ENCODE assay signal across 29 mouse cellular contexts in the genomic region with DNA sequence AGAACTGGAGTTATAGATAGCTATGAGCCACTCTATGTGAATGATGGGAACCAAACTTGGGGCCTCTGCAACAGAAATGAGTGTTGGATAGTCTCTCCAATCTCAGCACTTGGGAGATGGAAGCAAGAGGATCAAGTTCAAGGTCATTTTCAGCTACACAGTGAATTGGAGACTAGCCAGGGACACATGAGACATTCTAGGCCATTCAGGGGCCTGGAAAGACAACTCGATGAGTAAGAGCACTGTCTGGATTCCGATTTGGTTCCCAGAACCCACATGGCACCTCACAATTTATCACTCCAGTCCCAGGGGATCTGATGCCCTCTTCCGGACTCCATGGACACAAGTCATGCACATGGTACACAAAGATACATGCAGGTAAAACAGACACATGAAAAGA. TPM values are rescaled to one million over a fixed set of nuclear protein-coding genes. Genes with fewer than 3 reads are reported as not detected.
DNase-seq lines count a peak whose midpoint lies in the region; ATAC-seq lines count a peak whose summit lies in the region.
"Had no signal": no experiment of that assay in that cellular context is flagged by ENCODE, and none has a peak within 500 bp of the region (broad histone marks: within the 10 kb centered on the region; RNA-seq: fewer than 3 reads in every experiment).

No protein-coding gene starts in this region.

- H3K27me3 ChIP-seq in midbrain, embryonic 11.5 days (ENCODE audit: control insufficient read depth, insufficient read depth, low read length): no peaks in the 10 kb centered on the region
- H3K27me3 ChIP-seq in midbrain, embryonic 13.5 days: no peaks in the 10 kb centered on the region
- H3K27me3 ChIP-seq: embryonic facial prominence, embryonic 13.5 days; hindbrain, embryonic 15.5 days; midbrain, embryonic 15.5 days; neural tube, embryonic 15.5 days had no signal

- no peak overlapping the region for H3K9ac ChIP-seq in midbrain, embryonic 11.5 days (ENCODE audit: low read length)
- no peak overlapping the region for H3K9ac ChIP-seq in midbrain, embryonic 13.5 days (replicated peaks)
- H3K9ac ChIP-seq: embryonic facial prominence, embryonic 13.5 days; forebrain, postnatal 0 days; hindbrain, embryonic 15.5 days; liver, embryonic 14.5 days; midbrain, embryonic 15.5 days; neural tube, embryonic 15.5 days had no signal

- DNase-seq in adrenal gland, adult 2 months: peak; percentile 65
- no peak for DNase-seq in adrenal gland, adult 18-20 months (ENCODE audit: low spot score in 2 of 2)
- peak; percentile 41 for DNase-seq in midbrain, embryonic 11.5 days (ENCODE audit: low spot score, missing footprints)
- peak; percentile 36 for DNase-seq in adrenal gland, postnatal 14 days
- no peak for DNase-seq in right cerebral cortex, postnatal 36 days (ENCODE audit: low spot score in 2 of 2)
- DNase-seq in retina, postnatal 1 day: no peak
- DNase-seq: cerebellum, adult 18-20 months; cerebellum, postnatal 10 days; forebrain, postnatal 0 days; kidney, adult 11 months; kidney, postnatal 36 days; layer of hippocampus, postnatal 36 days; left cerebral cortex, postnatal 4 days; lung, adult 2 months; lung, postnatal 10 days; right cerebral cortex, postnatal 25 days; thymus, adult 18-20 months; thymus, postnatal 25 days had no signal

- WGBS in midbrain, embryonic 11.5 days: 97% methylated on average over 3 of the region's 3 CpGs
- 97% methylated on average over 3 of the region's 3 CpGs for WGBS in midbrain, embryonic 13.5 days

- no peak for ATAC-seq in midbrain, embryonic 11.5 days (ENCODE audit: low FRiP score)
- ATAC-seq in midbrain, embryonic 13.5 days: no peak
- ATAC-seq: forebrain, postnatal 0 days; inflammation-experienced regulatory T-cells, adult 6 months; midbrain, embryonic 15.5 days had no signal

- H3K9me3 ChIP-seq in midbrain, embryonic 11.5 days (ENCODE audit: control insufficient read depth, low read length): no peaks in the 10 kb centered on the region
- no peaks in the 10 kb centered on the region for H3K9me3 ChIP-seq in midbrain, embryonic 13.5 days
- H3K9me3 ChIP-seq: embryonic facial prominence, embryonic 13.5 days; forebrain, embryonic 10.5 days; hindbrain, embryonic 15.5 days; midbrain, embryonic 15.5 days; neural tube, embryonic 15.5 days had no signal

- no peak overlapping the region for H3K4me3 ChIP-seq in midbrain, embryonic 11.5 days (ENCODE audit: low read depth, low read length)
- no peak overlapping the region for H3K4me3 ChIP-seq in midbrain, embryonic 13.5 days (replicated peaks)
- H3K4me3 ChIP-seq: embryonic facial prominence, embryonic 13.5 days; forebrain, embryonic 10.5 days; hindbrain, embryonic 15.5 days; midbrain, embryonic 15.5 days; neural tube, embryonic 15.5 days had no signal

- no peak overlapping the region for H3K27ac ChIP-seq in midbrain, embryonic 11.5 days (ENCODE audit: low read depth, low read length)
- H3K27ac ChIP-seq in midbrain, embryonic 13.5 days: no peak overlapping the region
- H3K27ac ChIP-seq: embryonic facial prominence, embryonic 13.5 days; forebrain, embryonic 10.5 days; hindbrain, embryonic 15.5 days; liver, embryonic 14.5 days; macrophage; midbrain, embryonic 15.5 days; neural tube, embryonic 15.5 days; stomach, postnatal 0 days had no signal

- no peak overlapping the region for H3K4me2 ChIP-seq in midbrain, embryonic 11.5 days
- H3K4me2 ChIP-seq in midbrain, embryonic 13.5 days (replicated peaks): no peak overlapping the region
- H3K4me2 ChIP-seq: embryonic facial prominence, embryonic 13.5 days; heart, embryonic 11.5 days; hindbrain, embryonic 15.5 days; midbrain, embryonic 15.5 days; neural tube, embryonic 15.5 days had no signal

- no peaks in the 10 kb centered on the region; the same call in 1 of the 2 replicates for H3K36me3 ChIP-seq in midbrain, embryonic 11.5 days (ENCODE audit: control insufficient read depth, insufficient read depth, low read length)
- peaks cover 22% of the 10 kb centered on the region for H3K36me3 ChIP-seq in midbrain, embryonic 13.5 days

- H3K4me1 ChIP-seq in midbrain, embryonic 11.5 days (ENCODE audit: control insufficient read depth, insufficient read depth, low read length): no peaks in the 10 kb centered on the region
- H3K4me1 ChIP-seq in midbrain, embryonic 13.5 days (replicated peaks): no peaks in the 10 kb centered on the region
- H3K4me1 ChIP-seq: embryonic facial prominence, embryonic 13.5 days; hindbrain, embryonic 15.5 days had no signal

RNA-seq across cellular contexts. Expression of a gene that starts 8.7 kb away (rescaled TPM):
- 10 to 100 TPM; 49.4 to 73.9 TPM for total RNA-seq in adrenal gland, adult 2 months (2021)
- polyA plus RNA-seq in adrenal gland, adult 2 months (2012; rRNA removed): 1.9 and 4.3 TPM in 2 replicates
- 10 to 100 TPM; 47.5 to 48.0 TPM for total RNA-seq in adrenal gland, adult 18-20 months (2021)
- polyA plus RNA-seq in midbrain, embryonic 11.5 days (2014; fragmentation: Nextera tagmentation; extraction: Ambion mirVana): 70.4 and 81.3 TPM in 2 replicates
- polyA plus RNA-seq in midbrain, embryonic 13.5 days (2015; fragmentation: Nextera tagmentation; extraction: Ambion mirVana): 111 and 113 TPM in 2 replicates
- 47.5 and 47.9 TPM in 2 replicates for total RNA-seq in adrenal gland, postnatal 14 days (2021)

Comparison
In these comparisons a context has a peak if more than half of its experiments do, and no peak if none do; other contexts are left out.
1. DNase-seq: peak in adrenal gland, adult 2 months (single experiment), midbrain, embryonic 11.5 days (single experiment) and adrenal gland, postnatal 14 days (single experiment); none in adrenal gland, adult 18-20 months (0 of 2), right cerebral cortex, postnatal 36 days (0 of 2) and retina, postnatal 1 day (single experiment).